Mouse (Mus musculus) left cerebral cortex, adult 2 months (tissue): ENCODE measurements around the gene Rabgap1l. TPM values are rescaled to one million over a fixed set of nuclear protein-coding genes. Genes with fewer than 3 reads are reported as not detected.

Experiments used
- DNase-seq, 2 experiments: peaks; one replicate each; pipeline ENCODE4 v3.0.0; 2021 to 2022; ENCODE audit warnings: low spot score in 2 of 2, mixed read lengths in 1 of 2; ENCODE audit errors: extremely low spot score in 1 of 2
- H3K27ac ChIP-seq: fragments of 200-600 bp; 2 replicates; pipeline ENCODE4 v1.8.1; 2022
- H3K4me3 ChIP-seq: fragments of 200-600 bp; 2 replicates; pipeline ENCODE4 v1.8.1; 2022
- CTCF ChIP-seq: fragments of 200-600 bp; IDR thresholded peaks from 2 replicates; pipeline ENCODE4 v1.8.1; 2022; ENCODE audit warnings: antibody characterized with exemption, mild to moderate bottlenecking, moderate library complexity
- intact Hi-C: fragments of 180-260 bp; cut with DNase I; formaldehyde crosslinking; loops from one replicate; pipeline ENCODE4 v1.15.1; 2025
- long read RNA-seq, 2 experiments: library from polyadenylated mRNA; stranded (forward); transcript quantifications; one replicate each; pipeline ENCODE4 v2.0.0; 2021; ENCODE audit warnings: borderline mapping rate in 2 of 2
- total RNA-seq, 2 experiments: library from RNA; stranded (reverse); gene quantifications; 2 replicates each; pipeline ENCODE4 v1.2.3; 2021

Gene Rabgap1l
- 100 to 1,000 TPM; 195 to 202 TPM for total RNA-seq
- long read RNA-seq, experiment 1, full-length matches to known transcripts: 16 of 57 reads
- long read RNA-seq, experiment 1, partial matches to known transcripts: 18 of 57 reads
- long read RNA-seq, experiment 1, other reads (novel, unspliced or antisense): 23 of 57 reads
- long read RNA-seq, experiment 2, full-length matches to known transcripts: 22 of 48 reads
- long read RNA-seq, experiment 2, partial matches to known transcripts: 7 of 48 reads
- long read RNA-seq, experiment 2, other reads (novel, unspliced or antisense): 19 of 48 reads

DNA sequence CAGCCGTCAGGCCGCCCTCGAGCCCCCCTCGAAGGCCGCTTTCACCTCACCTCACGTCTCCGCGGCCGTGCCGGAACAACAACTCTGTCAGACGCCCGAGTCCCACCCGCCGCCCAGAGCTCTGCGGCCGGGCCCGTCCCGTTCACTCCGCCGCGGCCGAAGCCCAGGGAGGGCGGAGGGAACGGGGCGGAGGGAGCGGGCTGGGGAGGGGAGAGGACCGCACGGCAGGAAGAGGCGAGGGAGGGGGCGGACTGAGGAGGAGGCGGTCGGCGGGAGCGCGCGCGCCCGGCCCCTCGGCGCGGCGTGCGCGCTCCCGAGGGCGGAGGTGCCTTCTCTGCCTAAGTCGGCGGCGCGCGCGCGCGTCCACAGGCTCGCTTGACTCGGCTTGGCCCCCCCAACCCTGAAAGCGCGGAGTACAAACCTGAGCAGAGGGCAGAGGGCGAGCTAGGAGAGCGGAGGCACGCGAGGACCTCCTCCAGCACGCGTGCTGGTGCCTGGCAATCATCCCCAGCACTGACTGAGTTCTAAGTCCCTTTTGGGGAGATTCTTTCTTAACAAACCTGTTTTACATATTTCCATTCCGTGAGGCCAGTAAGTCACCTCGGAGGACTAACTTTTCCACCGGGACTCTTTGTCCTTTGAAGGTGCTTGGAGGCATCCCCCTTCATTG is at the start of gene Rabgap1l:
Gene Rabgap1l (minus strand): TSS at position 526 of the 670 bp plus-strand sequence.
- Histone ChIP-seq H3K27ac (peak within 1 kb of the TSS; percentile 84), H3K4me3 (peak within 1 kb of the TSS; percentile 96)
- no peak for TF ChIP-seq CTCF
- intact Hi-C loops: loop anchor here (2.0 kb wide), 3 partner anchors 114 to 242 kb away; partner anchors contain the start of genes Rc3h1 and Zbtb37
- peak; percentile 76 to 85 for DNase-seq

- no peak for TF ChIP-seq CTCF
- Histone ChIP-seq H3K27ac (no peak overlapping the region), H3K4me3 (no peak overlapping the region)
- no peak for DNase-seq
- intact Hi-C loops: no loop called here
Measured at GRCm38 (mm10) chr1:160842567-160842966, 49.6 kb upstream of the Rabgap1l start.

GRCm38 (mm10) chr1:160840618-160841017 is 47.6 kb upstream of the Rabgap1l start:
- no peak overlapping the region for H3K27ac ChIP-seq
- intact Hi-C loops: no loop called here
- DNase-seq: no peak
- H3K4me3 ChIP-seq: no peak overlapping the region
- TF ChIP-seq CTCF: no peak

DNA sequence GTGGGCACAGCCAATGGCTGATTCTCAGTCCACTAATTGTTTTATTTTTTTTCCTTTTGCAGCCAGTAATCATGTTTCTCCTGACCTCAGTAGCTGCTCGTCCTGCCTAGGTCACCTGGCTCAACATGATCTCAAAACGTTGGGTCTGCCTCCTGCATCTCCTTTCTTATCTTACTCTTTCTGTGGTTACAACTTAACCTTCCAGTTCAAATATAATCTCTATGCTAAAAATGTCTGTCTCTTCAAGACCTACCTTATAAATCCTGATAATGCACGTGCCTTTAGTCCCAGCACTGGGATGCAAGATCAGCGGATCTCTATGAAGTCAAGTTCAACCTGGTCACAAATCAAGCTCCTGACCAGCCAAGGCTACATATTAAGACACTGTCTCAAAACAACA is 46.1 kb upstream of the Rabgap1l start:
- TF ChIP-seq CTCF: no peak
- intact Hi-C loops: no loop called here
- no peak for DNase-seq
- Histone ChIP-seq H3K27ac (no peak overlapping the region), H3K4me3 (no peak overlapping the region)

DNA sequence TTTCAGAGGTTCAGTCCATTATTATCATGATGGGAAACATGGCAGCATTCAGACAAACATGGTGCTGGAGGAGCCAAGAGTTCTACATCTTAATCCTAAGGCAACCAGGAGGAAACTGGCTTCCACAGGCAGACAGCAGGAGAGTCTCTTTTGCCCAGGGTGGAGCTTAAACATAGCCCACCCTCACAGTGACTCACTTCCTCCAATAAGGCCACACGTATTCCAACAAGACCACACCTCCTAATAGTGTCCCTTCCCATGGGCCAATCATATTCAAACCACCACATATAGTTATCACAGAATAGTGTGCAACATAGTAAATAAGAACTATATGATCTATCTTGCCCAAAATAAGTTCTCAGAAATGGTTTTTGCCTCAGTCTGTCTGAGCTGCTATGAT is 41.4 kb upstream of the Rabgap1l start:
- no peak for TF ChIP-seq CTCF
- no peak overlapping the region for H3K27ac ChIP-seq
- H3K4me3 ChIP-seq: no peak overlapping the region
- intact Hi-C loops: no loop called here
- DNase-seq: no peak

DNA sequence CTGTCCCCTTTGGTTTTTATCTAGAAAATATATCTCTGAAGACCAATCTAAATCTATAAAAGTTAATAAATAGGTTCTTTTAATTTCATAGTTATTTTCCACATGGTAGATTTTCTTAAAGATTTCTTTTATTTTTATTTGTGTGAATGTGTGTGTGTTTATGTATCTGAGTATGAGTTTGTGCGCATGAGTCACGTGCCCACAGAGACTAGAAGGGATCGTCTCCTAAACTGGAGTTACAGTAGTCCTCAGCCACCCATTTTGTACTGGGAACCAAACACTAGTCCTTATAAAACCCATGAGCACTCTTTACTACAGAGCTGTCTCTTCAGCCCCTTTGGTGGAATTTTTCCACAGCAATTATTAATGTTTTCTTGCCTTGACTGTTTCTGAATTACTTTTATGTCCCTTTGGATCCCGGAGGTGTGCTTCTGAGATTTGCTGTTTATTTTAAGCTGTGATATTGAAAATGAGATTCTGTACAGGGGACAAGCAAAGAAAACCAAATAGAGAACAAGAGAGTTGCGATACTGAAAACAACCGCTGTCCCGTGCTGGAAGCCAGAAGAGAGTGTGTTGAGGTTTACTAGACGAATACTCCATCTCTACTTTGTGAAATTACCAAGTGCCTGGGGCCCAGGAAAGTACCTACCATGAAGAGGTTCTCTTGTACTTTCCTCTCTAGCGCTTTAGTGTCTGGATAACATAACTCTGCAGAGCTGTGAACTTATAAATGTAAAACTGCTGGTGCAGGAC is 39.4 kb upstream of the Rabgap1l start:
- Histone ChIP-seq H3K27ac (no peak overlapping the region), H3K4me3 (no peak overlapping the region)
- TF ChIP-seq CTCF: no peak
- intact Hi-C loops: no loop called here
- DNase-seq: no peak

DNA sequence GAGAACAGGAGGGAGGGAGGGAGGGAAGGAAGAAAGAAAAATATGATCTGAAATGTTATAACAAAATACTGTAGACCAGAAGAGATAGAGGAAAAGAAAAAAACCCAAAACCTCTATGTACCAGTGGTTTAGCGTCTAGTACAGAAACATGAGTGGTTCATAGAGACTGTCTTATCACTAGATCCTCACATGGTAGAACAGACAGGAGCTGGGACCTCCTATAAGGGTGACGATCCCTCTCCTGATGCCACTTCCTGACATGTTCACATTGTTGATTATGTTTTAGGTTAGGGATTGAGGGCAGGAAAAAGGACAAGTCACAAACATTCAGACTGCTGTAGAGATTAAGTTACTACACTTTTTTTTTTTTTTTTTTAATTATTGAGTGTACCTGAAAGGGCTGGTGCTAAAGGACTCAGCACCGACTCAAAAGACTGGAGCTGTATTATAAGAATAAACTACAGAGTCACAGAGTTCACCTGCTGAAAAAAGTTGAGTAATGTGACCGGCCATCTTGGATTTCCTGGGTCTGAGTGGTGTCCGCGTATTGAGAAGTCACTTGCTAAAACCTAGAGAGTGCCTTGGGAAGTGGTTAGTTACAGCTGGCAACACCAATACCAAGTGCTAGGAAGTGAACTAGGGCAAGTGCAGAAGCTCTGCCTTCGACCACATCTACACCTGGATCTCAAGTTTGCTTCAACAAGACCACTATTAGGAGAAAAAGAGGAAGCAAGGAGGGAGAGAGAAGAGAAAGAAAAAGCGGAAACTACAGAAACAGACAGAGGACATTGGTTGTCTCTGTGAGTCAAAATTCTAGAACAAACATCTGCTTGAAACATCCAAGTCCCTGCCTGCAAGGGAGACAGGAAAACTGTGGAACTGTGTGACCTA is 37.8 kb upstream of the Rabgap1l start:
- no peak for TF ChIP-seq CTCF
- no peak overlapping the region for H3K27ac ChIP-seq

GRCm38 (mm10) chr1:160825441-160825856 is 32.4 kb upstream of the Rabgap1l start:
- intact Hi-C loops: no loop called here
- H3K4me3 ChIP-seq: no peak overlapping the region
- H3K27ac ChIP-seq: no peak overlapping the region
- TF ChIP-seq CTCF: no peak
- no peak for DNase-seq

More for the DNA sequence above, 37.8 kb upstream of the Rabgap1l start:
- H3K4me3 ChIP-seq: no peak overlapping the region
- intact Hi-C loops: no loop called here
- no peak for DNase-seq

DNA sequence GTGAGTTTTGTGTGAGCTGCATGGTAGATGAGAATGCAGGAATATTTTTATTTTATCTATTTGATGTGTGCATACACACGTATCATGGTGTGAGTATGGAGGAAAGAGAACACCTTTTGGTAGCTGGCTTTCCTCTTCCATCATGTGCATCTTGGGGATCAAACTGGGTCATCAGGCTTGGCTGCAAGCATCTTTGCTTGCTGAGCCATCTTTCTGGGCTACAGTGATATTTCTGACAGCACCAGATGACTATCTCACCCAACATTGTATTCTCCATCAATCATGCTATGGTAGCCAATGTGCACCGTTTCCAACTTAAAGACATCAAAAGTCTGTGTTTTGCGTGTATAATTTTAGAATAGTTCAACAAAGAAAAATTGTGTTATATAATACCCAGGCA is 30.6 kb upstream of the Rabgap1l start:
- no peak overlapping the region for H3K4me3 ChIP-seq
- H3K27ac ChIP-seq: no peak overlapping the region
- no peak for DNase-seq
- intact Hi-C loops: no loop called here
- no peak for TF ChIP-seq CTCF

DNA sequence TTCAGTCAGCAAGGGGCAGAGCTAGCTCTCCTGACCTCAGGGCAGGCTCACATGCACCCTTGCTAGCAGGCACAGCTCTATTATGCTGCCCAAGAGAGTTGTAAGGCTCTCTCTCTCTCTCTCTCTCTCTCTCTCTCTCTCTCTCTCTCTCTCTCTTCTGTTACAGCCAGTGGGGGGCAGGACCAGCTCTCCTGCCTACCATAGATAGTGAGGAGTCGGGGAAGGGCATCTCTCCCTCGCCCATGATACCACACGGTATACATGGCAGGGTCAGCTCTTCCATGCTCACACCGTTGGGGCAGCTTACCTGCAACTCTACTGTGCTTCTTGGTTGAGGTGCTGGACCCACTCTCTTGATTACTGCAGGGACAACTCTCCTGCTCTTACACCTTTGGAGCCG is 21.2 kb upstream of the Rabgap1l start:
- Histone ChIP-seq H3K27ac (no peak overlapping the region), H3K4me3 (no peak overlapping the region)
- intact Hi-C loops: no loop called here
- DNase-seq: no peak
- no peak for TF ChIP-seq CTCF

- Histone ChIP-seq H3K27ac (no peak overlapping the region), H3K4me3 (no peak overlapping the region)
- TF ChIP-seq CTCF: no peak
- DNase-seq: no peak
- intact Hi-C loops: no loop called here
Measured at GRCm38 (mm10) chr1:160812428-160812827, 19.4 kb upstream of the Rabgap1l start.
